Mouse (Mus musculus) E14TG2a.4 (cell line): ENCODE data around the gene Txn1.

Experiments
- CTCF ChIP-seq: conservative IDR thresholded peaks from 2 replicates; pipeline ENCODE4 v1.5.1; 2014; ENCODE audit warnings: low read length
- POU5F1 ChIP-seq: IDR thresholded peaks from 2 replicates; pipeline ENCODE4 v1.6.1; 2014; ENCODE audit warnings: low read length, borderline replicate concordance

- TF ChIP-seq POU5F1 (no peak), CTCF (no peak)
Observed at GRCm38 (mm10) chr4:57952891-57953290, 3.3 kb downstream of the Txn1 start.
